In genomic region chr2:5298071-5298470, GRCm38 (mm10) we compare ENCODE assay signal across 15 mouse cellular contexts.
DNase-seq lines count a peak whose midpoint lies in the region; TF ChIP-seq lines count a peak whose summit lies in the region.
"Had no signal": no experiment of that assay in that cellular context is flagged by ENCODE, and none has a peak within 500 bp of the region (broad histone marks: within the 10 kb centered on the region; RNA-seq: fewer than 3 reads in every experiment).

No protein-coding gene starts in this region.

- TF ChIP-seq CTCF in gastrocnemius, adult 2 months (IDR thresholded peaks at IDR 0.05) = no peak

- DNase-seq in gastrocnemius, adult 2 months = peak; percentile 63
- no peak for DNase-seq in gastrocnemius, postnatal 4 days (ENCODE audit: low spot score in 2 of 2)
- DNase-seq in left cerebral cortex, postnatal 4 days = peak; percentile 22
- DNase-seq in left cerebral cortex, adult 11 months (ENCODE audit: low spot score) = no peak
- peak; percentile 54 for DNase-seq in heart, postnatal 4 days
- DNase-seq in skeletal muscle tissue, adult 2 months (ENCODE audit: low read depth, low spot score) = peak; percentile 17
- no peak for DNase-seq in urinary bladder, postnatal 25 days (ENCODE audit: low spot score)
- no peak for DNase-seq in frontal cortex, adult 2 months (ENCODE audit: extremely low spot score in 1 of 2, low spot score in 1 of 2)
- DNase-seq: B cell, adult 2 months; cerebellum, postnatal 14 days had no signal

- H3K27ac ChIP-seq in gastrocnemius, adult 2 months = no peak overlapping the region
- H3K27ac ChIP-seq: forebrain, embryonic 13.5 days; hindbrain, embryonic 15.5 days; kidney, postnatal 0 days; lung, embryonic 15.5 days; midbrain, embryonic 13.5 days had no signal

- intact Hi-C loops in gastrocnemius, adult 2 months (cut with DNase I) = no loop called here
- intact Hi-C loops in left cerebral cortex, postnatal 4 days (cut with DNase I) = no loop called here

- no peak overlapping the region for H3K4me3 ChIP-seq in gastrocnemius, adult 2 months
- H3K4me3 ChIP-seq: forebrain, embryonic 13.5 days; hindbrain, embryonic 15.5 days; lung, embryonic 15.5 days; midbrain, embryonic 13.5 days had no signal

Comparison
In these comparisons a context has a peak if more than half of its experiments do, and no peak if none do; other contexts are left out.
1. DNase-seq: peak in gastrocnemius, adult 2 months (single experiment), left cerebral cortex, postnatal 4 days (single experiment), heart, postnatal 4 days (single experiment) and skeletal muscle tissue, adult 2 months (single experiment); none in gastrocnemius, postnatal 4 days (0 of 2), left cerebral cortex, adult 11 months (single experiment), urinary bladder, postnatal 25 days (single experiment) and frontal cortex, adult 2 months (0 of 2).